Mouse (Mus musculus) adrenal gland, postnatal 36 days (tissue): Measurements from ENCODE around the gene Srcap. TPM values are rescaled to one million over a fixed set of nuclear protein-coding genes. Genes with fewer than 3 reads are reported as not detected.
A peak's percentile ranks its signal among the peaks of the same experiment; 100 is the strongest.
"Not testable (repeated sequence)": the region's sequence is repeated elsewhere in the genome, so short reads cannot be mapped to it uniquely, and the experiment has no call there.

Source experiments
- DNase-seq, 2 experiments: peaks; one replicate each; pipeline ENCODE4 v3.0.0; 2021; ENCODE audit warnings: mixed read lengths in 1 of 2
- long read RNA-seq, 2 experiments: library from polyadenylated mRNA; stranded (forward); transcript quantifications; one replicate each; pipeline ENCODE4 v2.0.0; 2021; ENCODE audit warnings: borderline sequencing depth in 2 of 2
- total RNA-seq, 2 experiments: library from RNA; stranded (reverse); gene quantifications; 2 replicates each; pipeline ENCODE4 v1.2.3; 2021

Gene Srcap
- 10 to 100 TPM; 83.6 to 95.9 TPM for total RNA-seq
- long read RNA-seq, experiment 1, partial matches to known transcripts = 4 of 12 reads
- long read RNA-seq, experiment 1, other reads (novel, unspliced or antisense) = 5 of 12 reads
- long read RNA-seq, experiment 2, partial matches to known transcripts = 2 of 4 reads
- long read RNA-seq, experiment 2, other reads (novel, unspliced or antisense) = 2 of 4 reads

DNA sequence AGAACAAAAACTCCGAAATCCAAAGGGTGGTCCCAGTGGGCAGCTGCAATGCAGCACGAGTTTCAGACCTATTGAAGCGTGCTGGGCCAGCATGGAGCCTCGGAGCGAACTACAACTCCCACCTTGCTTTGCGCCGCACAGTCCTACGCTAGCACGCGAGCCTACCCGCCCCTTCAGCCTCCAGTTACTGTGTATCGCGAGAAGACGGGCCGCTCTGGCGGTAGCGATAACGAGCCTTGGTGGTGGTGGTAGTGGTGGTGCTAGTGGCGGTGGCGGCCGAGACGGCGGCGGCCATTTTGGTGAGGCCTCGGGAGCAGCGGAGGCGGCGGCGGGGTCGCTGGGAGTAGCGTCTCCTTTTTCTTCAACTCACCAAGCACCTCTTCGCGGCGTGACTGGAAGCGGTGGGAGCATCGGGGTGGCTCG lies at the start of gene Srcap:
Srcap (plus strand) TSS at position 176 of the 423 bp plus-strand sequence.
- DNase-seq = peak; percentile 96 to 97

DNA sequence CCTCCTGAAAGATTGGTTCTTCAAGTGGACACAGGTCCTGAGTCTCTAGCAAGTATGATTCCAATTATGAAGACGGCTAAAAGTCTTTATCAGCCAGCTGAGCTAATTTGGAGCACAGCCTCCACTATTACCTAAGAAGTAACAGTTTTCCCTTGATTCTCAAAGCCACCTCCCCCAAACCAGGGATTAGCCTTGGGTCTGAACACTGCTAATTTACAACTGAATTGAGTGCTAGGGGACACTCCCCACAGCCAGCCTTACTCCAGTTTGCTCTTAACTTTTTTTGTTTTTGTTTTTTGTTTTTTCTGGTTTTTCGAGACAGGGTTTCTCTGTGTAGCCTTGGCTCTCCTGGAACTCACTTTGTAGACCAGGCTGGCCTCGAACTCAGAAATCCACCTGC lies 46.6 kb upstream of the Srcap start:
- DNase-seq = no peak

DNA sequence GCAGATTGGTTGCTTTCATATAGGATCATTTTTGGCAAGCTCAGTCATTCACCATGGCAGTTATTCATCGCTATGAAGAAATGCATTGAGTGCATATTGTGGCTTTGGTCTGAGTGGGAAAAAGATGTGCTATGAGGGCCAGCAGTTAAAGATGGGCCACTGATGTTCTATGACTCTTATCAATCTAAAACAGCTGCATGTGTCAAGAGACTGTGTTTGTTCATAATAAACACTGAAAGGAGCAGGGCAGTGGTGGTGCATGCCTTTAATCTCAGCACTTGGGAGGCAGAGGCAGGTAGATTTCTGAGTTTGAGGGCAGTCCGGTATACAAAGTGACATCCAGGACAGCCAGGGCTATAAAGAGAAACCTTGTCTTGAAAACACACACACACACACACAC lies 46.1 kb upstream of the Srcap start:
- not testable (repeated sequence) for DNase-seq

DNA sequence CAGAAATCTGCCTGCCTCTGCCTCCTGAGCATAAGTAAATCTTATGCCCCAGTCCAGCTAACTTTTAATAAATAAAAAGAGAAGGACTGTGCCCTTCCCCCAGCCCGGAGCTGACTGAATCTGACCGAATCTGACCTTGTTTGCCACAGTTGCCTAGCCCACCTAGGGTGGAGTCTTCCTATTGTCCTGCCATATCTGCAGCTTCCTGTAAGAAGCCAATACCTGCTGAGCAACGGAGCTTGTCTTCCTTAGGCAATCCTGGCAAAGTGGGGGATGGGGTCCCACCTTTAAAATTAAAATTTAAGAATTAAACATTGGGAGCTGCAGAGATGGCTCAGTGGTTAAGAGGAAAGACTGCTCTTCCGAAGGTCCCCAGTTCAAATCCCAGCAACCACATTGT lies 45.2 kb upstream of the Srcap start:
- DNase-seq = no peak

DNA sequence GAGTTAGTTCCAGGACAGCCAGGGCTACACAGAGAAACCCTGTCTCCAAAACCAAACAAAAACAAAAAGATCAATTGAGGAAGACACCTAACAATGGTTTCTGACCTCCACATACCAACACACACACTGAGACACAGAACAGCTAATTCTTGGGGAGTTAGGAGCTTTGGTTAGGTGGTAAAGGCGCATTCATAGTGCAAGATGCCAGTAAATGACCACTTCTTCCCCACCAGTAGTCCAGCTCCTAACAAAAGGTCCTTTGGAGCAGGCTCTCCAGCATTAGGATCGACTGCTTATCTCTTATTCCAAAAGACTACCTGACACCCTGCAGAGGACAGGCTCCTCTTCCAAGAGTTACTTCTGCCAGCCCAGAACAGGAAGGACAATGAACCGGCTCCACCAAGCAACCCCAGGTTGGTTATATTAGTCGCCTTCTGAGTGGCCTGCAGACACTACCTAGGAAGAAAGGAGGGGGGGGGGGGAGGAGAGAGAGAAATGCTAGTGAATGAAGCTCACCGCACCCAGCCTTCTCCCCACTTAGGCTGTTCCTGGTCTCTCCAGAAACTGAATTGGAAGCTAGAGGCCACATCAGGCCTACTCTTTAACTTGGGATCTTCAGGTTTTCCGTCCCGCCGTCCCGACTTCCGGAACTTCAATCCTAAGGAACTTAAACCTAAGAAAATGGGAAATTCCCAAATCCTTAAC lies 41.6 kb upstream of the Srcap start:
- peak in 1 of 2 experiments; percentile 37 for DNase-seq

DNA sequence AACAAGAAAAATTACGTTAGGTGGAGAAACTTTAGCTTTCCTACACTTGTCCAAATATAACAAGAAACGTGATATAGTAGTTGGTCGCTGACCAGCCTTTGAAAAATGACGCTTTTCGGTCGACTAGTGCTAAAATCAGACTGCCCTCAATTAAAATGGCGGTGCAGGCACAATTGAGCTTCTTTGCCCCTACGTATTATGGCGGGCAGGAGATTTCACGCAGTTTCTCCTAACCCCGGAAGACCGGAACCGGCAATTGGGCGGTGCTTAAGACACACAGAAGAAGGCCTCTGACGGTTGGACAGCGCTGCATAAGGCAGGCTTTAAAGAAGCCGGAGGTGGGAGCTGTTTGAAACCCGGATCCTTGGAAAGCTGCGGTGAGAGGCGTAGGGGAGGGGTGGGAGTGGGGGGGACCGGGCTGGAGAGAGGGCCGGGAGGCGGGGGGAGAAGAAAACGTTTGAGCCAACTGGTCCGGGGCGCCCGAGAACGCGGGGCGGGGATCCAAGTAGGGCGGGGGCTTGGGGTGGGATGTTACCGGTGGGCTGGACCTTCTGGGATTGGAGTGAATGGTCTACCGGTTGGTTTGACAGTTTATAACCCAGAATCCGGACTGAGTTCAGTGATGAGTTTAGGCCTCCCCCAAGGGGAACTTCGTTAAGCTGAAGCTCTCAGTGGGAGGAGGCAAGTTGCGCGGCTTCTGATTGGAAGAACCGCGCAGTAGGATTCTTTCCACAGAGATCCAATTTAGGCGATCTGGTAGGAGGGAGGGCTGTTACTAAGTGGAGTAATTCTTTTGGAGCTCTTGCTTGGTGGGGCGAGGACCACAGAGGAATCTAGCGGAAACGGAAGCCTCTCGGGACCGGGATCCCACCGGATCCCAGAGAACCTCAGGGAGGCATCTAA lies 40.8 kb upstream of the Srcap start:
- peak; percentile 92 for DNase-seq

DNA sequence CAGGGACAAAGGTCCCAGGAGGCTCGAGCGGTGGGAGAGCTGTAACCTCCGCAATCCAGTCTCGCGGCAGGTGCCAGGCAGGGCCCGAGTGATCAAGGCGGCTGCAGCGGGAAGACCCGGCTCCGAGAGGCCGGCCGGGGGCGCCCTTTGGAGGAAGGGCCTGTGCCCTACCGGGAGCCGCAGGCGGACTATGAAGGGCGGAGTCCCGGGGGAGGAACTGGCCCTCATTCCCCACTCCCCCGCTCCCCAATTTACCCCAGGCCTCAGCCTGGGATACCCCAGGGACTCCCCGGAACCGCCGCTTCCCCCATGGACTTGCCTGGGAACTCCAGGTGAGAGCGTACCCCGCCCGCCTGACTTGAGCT lies 40.2 kb upstream of the Srcap start:
- peak; percentile 49 to 75 for DNase-seq

DNA sequence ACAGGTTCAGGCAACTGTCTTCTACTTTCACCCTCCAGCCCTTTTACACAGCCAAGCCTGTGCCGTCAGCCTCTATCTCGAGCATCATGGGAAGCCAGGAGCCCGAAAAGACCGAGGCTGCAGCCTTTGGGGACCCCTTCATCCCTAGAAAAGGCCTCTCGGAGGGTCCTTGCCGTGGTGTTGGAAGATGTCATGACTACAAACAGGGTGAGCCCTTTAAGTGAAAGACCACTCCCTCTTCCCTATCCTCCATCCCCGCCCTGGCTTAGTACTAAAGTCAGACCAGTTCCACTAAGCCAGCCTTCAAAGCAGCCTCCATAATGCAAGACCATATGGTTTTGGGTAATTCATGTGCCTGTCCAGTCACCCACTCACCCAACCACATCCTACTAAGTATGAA lies 39.7 kb upstream of the Srcap start:
- DNase-seq = no peak

DNA sequence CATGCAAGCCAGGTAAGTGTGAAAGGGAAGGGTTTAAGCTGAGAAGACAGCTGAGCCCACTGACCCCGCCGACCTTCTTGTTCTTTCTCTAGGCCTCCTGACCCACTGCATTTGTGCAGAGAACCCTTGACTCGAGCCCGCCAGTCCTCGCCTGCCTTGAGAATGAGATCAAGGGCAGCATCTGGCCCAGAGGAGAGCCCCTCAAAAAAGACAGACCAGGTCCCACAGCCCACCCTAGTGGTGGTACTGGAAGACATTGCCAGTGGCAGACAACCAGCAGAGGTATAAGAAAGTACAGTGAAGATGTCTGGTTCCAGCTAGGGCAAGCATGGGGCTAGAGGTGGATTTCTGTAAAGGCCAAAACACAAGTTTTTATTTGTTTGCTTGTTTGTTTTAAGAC lies 38.1 kb upstream of the Srcap start:
- no peak for DNase-seq

DNA sequence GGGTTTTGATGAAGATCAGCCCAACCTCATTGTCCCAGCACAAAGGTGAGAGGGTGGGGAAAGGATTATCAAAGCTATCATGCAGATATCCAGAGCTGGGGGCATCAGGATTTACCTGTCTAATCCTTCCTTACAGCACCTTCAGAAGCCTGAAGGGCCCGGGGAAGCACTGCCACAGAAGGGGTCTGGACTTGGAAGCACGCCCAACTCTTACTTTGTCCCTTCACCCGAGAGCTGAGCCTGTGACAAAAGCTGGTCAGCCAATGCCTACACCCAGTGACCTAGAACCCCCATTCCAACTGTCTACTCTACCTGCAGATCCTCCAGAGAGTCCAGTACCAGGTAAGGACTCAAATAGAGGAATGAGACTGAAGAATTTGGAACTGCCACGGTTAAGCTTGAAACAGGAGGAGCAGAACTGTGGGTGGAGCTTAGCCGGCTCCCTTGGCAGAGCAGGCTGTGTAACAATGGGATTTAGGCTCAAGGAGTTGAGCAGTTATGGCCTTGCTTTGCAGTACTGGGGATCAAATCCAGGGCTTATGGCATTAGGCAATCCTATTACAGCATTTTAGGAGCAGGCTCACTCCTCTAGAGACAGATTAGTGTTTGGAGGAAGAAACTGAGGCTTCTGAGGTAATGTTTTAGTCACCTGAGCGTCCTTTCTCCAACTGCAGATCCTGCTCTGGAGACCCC lies 37.3 kb upstream of the Srcap start:
- DNase-seq = no peak

DNA sequence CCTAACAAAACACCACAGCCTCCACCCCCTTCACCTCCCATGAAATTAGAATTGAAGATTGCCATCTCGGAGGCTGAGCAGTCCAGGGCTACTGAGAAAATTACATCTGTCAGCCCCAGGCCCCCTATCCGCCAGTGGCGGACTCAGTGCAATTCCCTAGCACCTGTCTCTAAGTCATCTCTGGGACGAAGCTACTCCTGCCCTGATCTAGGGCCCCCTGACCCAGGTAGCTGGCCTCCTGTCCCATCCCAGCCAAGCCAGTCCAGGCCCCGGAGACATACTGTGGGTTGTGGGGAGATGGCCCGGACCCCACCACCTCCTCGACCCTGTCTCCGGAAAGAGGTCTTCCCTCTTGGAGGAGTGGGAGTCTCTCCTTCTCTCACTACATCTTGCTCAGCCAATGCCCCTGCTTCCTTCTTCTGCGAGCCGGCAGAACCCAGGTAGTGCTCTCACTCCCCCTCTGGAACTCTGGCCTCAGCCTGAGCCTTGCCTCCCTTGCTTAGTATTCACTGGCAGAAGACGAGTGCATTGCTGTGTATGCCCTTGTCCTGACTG lies 36.5 kb upstream of the Srcap start:
- no peak for DNase-seq

DNA sequence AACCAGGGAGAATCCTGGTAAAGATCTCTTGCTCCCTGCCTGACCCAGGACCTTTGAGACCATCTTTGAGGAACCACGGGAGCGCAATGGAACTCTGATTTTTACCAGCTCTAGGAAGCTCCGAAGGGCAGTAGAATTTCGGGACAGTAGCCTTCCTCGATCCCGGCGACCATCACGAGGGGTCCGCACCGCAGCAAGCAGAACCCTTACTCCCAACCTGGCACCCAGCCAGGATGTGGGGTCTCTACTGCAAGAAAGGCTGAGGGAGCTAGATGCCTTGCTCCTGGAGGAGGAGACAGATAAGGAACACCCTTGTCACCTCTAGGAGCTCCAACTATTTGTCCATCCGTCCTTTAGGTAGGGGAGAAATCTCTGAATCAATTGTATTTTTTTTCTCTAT lies 35.4 kb upstream of the Srcap start:
- no peak for DNase-seq

DNA sequence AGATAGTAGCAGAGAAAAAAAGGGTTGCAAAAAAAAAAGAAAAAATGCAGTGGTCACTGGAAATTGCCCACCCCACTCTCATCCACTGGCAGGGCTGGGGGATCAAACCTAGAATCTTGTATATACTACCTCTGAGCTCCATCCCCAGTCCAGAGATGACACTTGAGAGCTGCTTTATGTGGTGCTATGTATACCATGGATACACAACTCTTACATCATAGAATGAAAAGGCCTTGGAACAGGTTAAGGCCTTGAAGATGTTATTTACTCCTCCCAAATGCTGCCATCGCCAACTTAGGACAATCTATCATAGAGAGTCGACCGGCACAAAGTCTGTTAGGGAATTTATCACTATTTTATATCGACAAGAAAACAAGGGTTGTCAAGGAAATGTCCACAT lies 34.9 kb upstream of the Srcap start:
- DNase-seq = no peak

DNA sequence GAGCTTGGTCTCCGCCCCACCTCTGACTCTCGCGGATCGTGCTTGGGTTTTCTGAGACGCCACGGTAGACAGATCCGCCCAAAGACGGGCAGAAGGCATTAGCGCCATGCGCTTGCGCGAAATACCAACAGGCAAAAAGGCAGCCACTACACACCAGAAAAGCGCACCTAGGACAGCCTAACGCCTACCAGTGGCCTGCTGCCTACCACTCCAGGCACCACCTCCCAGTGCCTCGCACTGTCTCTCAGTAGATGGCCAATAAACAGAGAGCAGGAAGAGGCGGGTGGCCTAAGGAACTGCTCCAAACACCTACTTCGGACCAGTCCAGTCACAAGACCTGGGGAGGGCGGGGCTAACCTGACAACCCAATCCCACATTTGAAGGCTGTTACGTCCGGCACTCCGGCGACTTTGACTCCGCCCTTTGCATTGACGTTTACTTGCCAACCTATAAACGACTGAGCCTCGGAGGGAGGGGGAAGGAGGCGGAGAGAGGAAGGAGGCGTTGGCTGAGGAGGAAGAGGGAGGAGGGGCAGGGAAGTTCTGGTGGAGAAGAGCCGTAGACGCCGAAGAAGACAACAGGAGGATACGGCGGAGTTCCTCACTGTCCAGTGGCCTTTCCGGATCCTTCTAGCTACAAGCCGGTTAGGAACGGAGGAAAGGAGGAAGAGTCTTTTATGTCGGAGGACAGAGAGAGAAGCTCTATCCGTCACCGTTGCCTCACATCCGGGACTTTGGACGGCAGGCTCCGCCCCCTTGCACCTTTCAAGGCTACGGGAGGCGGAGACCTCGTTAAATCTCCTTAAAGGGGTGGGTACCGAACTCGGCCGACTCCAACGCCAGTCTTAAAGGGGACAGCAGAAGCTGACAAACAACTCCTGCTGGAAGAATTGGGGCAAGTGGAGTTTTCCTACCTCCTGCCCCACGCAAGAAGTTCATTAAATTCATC lies 33.8 kb upstream of the Srcap start:
- peak; percentile 98 to 99 for DNase-seq

DNA sequence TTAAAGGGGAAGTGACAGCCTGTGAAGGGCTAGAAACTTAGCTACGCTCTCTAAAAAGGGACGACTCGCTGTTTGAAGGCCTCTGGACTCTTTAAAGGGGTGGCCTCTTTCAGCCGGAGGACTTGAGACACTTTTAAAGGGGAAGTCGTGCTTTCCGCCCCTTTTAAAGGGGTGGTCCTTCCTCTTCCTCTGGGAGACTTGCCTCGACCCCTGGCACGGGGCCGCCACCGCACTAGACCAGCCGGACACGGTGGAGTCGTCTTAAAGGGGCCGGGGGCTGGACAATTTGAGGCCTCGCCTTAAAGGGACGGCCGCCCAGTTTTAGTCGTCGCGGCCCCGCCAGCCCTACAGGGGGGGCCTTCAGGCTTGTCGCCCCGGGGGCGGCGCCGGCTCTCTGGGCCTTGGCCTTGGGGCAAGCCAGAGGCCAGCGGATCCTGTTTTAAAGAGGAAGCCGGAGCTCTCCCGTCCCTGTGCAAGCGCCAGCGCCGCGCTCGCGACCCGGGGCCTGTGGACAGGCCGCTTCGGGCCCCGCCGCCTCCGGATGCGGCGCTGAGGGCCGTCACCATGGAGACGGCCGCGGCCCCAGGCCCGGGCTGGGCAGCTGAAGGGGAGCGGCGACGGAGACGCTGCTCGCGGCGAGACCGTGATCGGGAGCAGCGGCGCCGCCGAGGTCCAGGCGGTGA lies 33.0 kb upstream of the Srcap start, which contains the start of gene Fbrs:
Fbrs (plus strand) TSS at position 565 of the 683 bp plus-strand sequence.
- DNase-seq = peak; percentile 98

DNA sequence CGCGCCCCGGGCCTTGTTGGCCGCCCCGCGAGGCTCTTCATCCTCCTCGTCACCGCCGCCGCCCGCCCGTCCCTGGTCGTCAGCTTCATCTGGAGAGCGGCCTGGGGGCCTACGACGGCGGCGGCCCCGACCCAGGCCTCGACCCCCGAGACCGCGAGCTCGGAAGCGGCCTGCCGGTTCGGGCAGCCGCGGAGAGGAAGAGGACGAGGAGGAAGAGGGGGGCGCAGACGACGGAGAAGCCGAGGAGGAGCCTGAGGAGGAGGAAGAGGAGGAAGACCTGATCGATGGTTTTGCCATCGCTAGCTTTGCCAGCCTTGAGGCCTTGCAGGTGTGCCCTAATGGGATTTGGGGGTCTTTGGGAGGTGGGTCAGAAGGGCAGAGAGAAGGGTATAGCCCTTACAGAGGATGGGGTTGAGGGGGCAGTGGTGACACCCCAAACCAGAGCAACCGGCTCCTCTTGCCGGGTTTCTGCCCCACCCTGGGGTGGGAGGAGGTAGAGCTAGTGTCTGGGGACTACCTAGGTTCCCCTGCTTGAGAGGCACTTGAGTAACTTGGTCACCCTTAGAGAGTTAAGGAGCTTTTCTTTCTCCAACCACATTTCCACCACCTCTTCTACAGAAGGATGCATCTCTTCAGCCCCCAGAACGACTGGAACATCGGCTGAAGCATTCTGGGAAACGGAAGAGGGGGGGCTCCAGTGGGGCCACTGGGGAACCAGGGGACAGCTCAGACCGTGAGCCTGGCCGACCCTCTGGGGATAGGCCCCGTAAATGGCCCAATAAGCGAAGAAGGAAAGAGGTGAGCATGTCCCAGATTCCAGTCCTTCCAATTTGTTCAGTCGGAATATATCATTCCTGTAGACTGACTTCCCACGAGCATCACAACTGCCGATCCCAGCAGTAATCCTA lies 32.2 kb upstream of the Srcap start:
- peak; percentile 25 to 51 for DNase-seq

DNA sequence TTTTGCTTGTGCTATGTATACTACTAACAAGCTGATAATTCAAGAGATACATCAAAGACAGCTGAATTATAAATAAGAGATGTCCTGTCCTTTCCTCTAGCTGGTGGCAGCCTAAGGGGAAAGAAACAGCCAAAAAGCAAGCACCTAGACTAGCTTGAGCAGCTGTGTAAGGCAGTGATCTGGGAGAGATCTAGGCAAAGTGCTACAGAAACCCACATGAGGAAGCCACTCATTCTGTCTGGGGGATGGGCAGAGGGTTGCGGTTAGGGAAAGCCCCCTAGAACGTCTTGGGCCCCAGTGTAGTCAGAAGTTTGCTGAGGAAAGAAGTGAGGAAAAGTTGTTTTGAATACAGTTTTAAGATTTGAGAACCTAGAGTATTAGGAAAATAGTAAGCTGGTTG lies 31.5 kb upstream of the Srcap start:
- DNase-seq = no peak

DNA sequence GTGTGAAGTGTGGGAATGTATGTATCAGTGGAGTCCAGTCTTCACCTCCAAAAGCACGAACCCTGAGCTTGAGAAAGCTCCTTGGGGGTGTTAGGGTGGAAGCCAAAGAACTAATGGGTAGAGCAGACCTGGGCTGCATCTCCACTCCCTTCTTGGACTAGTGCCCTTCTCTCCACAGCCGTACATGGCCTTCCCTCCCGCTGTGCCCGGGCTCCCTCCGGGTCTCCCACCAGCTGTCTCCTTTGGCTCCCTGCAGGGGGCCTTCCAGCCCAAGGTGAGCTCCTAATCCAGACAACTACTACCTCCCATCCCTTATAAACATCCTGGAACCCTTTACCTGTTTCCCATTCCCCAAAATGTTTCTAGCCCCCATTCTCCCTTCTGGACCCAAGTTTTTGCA lies 26.4 kb upstream of the Srcap start:
- no peak for DNase-seq

DNA sequence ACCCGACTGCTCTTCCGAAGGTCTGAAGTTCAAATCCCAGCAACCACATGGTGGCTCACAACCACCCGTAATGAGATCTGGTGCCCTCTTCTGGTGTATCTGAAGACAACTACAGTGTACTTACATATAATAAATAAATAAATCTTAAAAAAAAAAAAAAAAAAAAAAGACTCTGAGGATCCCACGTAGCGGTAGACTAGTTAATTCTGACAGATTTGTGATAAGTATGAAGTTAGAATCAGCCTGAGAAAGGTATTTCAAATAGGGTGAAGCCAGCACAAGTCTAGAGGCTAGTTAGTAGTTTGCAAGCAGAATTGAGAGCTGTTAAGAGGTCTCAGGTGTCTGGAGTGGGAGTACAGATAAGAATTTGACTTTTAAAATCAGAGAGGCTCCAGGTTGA lies 23.4 kb upstream of the Srcap start:
- not testable (repeated sequence) for DNase-seq
